Mouse (Mus musculus): ENCODE data around the gene Gm20920.
"Not testable (repeated sequence)": the region's sequence is repeated elsewhere in the genome, so short reads cannot be mapped to it uniquely, and the experiment has no call there.

Gm20920 gene

DNA sequence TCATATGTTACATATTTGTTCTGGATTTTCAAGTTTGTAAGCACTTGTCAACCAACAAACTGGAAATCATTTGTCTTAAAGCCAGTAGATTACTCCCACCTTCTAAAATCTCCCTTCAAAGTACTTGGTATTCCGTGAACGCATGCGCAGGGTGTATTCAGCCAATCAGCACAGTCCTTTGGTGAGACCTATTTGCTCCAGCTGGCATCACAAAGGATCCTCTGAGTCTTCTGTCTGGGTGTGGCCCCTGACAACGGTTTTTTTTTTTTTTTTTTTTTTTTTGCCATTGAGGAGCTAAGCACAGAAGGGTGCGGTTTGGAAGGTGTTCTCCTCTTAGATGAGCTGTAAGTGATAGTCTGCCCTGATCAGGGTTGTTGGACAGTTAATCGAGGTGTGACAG is at the start of gene Gm20920:
Gene Gm20920 (plus strand): TSS at position 301 of the 400 bp plus-strand sequence.
- not testable (repeated sequence) for DNase-seq (ENCODE audit: low read depth, low spot score)
